Mouse (Mus musculus): ENCODE results near the gene Celf5.
"Not testable (repeated sequence)": the region's sequence is repeated elsewhere in the genome, so short reads cannot be mapped to it uniquely, and the experiment has no call there.

Gene Celf5

DNA sequence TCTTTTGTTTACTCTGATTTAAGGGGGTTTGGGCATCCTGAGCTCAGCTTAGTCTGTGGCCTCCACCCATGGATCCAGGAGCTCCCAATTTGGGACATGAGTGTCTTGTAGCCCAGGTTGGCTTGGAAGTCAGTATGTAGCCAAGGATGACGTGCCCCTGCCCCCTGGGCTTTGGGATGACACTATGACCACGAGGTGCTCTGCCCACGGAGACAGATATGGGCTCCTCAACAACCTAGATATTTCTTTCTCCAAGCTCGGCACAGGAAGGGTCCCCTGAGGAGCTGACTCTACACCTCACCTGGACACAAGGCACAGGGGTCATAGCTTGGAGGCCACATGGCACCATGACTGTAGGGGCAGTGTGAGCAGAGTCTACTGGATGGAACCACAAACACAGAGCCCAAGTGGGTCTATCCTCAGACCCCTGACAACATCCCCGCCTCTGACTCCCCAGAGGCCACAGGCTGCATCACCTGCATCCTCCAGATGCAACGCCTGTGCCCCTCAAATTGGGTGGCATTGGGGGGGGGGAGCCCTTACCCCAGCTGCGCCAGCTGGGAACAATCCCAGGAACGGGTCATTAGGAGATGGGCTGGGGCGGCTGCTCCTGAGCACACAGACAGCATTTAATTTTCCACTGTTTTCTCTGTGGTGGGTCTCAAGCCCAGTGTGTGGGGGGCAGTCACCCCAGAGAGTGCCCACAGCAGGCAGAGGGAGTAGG, 31.7 kb downstream of the Celf5 start:
- DNase-seq, result no peak

DNA sequence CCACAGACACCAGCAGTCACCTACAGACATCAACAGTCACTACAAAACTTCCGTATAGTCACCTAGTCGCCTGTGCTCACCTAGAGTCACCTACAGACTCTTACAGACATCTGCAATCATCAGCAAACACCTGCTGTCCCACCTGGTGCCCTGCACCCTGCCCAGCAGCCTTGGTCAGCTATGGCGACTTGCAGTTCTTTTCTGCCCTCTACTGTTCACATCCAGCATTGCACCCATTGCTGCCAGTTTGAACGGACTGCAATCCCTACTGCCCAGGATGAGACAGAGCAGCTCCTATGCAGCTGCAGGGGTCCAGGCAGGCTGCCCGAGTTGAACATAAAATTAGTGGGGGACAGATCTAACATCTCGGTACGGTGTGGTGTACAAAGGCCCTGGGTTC, 32.4 kb downstream of the Celf5 start:
- DNase-seq, result peak; percentile 88

DNA sequence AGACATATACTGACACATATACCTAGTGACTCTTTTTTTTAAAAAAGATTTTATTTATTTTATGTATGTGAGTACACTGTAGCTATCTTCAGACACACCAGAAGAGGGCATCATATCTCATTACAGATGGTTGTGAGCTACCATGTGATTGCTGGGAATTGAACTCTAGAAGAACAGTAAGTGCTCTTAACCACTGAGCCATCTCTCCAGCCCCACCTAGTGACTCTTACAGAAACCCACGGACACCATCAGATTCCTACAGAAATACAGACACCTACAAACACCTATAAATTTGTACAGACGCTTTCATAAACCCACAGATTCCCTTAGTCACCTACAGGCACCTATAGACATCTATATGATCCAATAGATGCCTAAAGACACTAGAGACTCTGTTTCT, 37.0 kb downstream of the Celf5 start:
- DNase-seq, result not testable (repeated sequence)

DNA sequence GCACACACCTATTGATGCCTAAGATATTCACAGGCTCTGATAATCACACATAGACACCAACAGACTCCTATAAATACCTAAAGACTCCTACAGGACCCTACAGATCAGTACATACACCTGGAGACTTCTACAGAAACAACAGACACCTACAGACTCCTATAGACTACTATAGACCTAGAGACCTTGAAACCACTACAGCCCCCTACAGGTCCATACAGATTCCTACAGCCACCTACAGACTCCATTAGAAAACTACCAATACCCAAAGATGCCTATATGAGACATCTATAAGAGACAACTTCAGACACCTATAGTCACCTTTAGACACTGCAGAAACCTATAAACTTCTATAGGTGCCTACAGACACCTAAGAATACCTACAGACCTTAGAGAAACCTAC, 41.5 kb downstream of the Celf5 start:
- no peak for DNase-seq

DNA sequence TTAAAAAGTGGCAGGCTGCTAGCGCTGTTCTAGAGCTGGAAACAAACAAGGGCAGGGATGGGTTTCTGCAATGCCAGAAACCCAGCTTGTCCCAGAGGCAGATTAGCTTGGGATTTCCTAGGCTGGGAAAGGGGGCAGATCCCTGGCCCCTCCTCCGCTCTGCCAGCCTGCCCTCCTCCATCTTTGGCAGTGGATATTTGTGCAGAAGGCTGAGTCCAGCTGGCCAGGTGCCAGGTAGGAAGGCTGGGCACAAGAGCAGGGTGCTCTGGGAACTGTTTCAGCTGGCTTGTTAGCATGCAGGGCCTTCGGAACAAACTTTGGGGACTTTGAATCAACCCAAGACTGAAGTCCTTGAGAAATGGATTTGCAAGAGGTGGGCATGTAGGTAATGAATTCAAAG, 47.1 kb downstream of the Celf5 start:
- DNase-seq, result no peak

DNA sequence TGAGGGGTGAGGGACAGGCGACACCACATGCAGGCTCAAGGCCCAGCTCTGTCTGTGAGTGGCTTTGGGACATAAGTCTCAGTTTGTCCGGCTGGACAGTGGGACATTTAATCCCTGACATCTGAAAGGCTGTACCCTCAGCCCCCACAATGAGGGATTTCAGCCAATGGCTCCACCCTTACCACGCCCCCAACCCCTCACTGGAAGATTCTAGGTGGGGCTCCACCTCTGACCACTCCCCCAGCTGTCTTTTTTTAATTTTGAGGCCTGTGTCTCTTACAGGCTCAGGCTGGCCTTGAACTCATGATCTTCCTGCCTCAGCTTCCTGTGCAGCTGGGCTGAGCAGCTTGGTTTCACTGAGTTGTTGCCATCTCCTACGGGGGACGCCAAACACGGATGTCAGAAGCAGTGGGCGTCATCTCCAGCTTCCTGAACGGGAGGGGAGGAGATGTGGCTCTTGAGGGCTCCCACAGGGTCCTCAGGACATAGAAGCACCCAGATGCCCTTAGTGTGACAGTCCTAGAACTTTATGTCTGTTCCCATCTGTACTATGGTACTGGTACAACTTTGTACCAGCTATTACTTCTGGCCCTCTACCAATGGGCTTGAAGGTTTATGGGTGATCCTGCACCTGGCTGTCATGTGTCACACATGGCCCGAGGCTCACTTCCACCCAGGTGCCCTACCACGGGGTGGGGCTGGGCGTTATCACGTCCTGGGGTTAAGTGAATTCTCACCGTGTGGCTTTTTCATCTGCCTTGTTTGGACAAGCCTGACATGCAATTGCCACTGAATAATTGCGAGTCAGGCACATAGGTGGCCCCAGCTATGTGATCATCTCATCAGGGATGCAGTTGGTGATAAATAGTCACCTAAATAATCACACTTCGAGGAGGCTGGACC, 47.9 kb downstream of the Celf5 start:
- peak; percentile 39 to 40 for DNase-seq

DNA sequence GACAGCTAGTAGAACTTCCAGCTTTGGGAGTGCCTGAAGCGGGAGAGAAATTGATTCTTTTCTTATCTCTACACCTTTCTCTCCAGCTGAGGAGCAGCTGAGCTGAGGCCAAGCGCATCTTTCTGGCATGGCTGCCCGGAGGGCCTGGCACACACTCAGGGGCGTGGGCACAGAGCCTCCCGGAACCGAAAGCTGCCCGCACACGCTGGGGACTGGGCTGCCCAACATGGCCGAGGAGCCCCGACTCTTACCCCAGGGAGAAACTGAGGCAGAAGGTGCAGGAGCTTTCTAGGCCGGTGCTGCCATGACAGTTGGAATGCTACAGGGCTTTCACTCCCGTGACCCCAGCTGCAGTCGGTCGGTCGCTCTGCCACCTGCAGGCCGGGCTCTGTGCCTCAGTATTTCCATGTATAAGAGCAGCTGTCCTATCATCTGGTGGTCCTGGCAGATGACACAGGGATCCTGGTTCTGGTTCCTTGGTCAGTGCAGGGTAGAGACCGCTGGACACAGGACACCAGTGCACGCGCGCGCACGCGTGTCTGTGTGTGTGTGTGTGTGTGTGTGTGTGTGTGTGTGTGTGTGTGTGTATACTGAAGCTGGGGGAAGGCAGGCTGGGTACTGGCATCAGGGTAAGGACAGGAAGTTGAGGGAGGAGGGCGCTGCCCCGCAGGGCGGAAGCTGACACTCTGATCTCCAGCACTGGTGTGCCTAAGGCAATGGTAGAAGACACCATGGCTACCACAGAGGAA, 48.8 kb downstream of the Celf5 start:
- peak; percentile 67 to 73 for DNase-seq

DNA sequence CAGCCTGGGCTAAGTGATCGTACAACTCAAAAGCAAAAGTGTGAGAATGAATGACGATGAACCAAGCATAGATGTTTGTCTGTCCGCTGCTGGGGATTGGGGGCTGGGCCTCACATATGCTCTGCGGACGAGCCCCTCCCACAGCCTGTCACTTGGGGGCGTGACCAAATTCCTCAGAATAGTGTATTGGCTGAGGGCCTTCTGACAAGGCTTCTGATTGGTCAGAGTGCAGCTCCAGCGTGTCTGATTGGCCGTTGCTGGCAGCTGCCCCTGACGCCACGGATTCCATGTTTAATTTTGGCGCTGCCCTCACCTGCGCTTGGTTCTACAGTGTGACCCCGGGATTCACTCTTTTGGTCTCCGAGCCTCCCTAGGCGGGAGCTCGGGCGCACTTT, 49.6 kb downstream of the Celf5 start:
- DNase-seq, result peak; percentile 92 to 94

DNA sequence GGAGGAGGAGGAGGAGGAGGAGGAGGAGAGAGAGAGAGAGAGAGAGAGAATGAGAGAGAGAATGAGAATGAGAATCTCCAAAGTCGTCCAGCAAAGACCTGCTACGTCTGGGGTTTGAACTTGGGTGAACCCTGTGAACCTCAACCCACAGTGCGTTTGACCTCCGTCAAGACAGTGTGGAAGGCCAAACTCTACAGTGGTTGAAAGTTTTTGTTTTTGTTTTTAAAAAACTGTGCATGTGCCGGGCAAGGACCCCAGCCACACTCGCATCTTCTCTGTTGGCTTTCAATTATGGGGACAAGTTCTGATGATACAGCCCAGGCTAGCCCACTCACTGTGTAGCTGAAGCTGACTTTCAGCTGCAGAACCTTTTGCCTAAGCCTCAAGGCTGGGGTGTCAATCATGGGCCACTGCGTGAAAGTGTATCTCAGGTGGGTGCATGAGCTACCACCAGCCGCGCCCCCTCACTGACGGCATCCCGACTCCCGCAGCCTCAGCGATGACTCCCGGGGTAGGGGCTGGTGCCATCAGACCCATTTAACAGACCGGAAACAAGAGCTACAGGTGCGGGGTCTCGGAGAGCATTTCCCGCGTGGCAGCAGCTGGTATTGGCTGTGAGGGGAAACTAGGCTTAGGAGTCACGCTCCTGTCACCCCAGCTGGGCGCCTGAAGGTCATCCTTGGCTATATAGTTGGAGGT, 50.2 kb downstream of the Celf5 start:
- no peak for DNase-seq

DNA sequence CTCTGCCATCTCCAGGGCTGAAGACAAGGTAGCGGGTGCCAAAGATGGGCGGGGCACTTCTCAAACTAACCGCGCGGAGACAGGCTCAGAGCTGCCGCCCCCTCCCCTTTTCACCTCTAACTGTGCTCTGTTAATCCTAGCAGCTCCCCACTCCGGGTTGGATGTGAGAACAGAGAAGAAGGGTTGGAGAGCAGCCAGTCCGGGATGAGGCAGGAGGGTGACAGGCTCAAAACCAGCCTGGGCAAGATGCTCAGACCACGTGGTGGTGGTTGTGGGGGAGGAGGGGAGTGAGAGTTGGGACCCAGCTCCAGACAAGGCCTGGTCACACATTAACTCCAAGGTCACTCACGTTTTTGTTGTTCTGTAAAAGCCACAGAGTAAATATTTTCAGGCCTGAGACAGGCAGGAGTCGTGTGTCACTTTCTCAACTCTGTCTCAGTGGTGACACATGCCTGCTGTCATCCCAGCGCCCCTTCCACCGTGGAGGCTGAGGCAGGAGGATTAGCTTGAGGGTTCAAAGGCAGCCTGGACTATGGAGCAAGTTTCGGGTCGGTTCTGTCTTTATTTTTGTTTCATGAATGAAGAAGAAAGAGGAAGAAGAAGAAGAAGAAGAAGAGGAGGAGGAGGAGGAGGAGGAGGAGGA, 50.9 kb downstream of the Celf5 start:
- peak; percentile 36 to 41 for DNase-seq

DNA sequence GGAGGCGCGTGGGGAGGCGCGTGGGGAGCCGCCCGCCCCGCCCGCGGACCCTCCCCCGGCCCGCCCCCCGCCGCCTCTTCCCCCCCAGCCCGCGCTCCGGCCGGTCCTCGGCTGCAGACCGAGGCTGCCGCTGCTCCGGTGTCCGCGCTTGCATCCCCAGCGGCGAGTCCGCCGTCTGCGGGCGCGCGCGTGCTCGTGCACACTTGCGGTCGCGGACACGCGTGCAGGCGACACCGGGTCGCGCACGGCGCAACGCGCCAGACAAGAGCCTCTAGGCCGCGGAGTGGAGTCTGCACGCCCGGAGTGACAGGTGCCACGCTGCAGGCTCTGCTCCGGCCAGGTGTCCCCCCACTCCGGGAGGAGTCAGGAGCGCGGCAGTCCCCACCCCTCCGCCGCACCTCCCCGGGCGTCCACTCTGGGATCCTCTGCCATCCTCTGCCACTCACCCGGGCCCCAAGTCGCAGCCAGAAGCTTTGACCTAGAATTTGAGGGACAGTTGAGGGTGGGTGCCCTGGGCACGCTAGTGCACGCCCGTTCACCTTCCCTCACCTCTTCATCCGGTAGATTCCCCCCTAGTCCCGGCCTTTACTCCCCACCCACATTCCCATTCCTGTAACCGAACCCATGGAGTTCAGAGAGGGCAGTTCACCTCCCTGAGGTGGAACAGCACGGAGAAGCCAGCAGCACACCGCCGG, 51.5 kb downstream of the Celf5 start:
- DNase-seq, result peak; percentile 62 to 69

DNA sequence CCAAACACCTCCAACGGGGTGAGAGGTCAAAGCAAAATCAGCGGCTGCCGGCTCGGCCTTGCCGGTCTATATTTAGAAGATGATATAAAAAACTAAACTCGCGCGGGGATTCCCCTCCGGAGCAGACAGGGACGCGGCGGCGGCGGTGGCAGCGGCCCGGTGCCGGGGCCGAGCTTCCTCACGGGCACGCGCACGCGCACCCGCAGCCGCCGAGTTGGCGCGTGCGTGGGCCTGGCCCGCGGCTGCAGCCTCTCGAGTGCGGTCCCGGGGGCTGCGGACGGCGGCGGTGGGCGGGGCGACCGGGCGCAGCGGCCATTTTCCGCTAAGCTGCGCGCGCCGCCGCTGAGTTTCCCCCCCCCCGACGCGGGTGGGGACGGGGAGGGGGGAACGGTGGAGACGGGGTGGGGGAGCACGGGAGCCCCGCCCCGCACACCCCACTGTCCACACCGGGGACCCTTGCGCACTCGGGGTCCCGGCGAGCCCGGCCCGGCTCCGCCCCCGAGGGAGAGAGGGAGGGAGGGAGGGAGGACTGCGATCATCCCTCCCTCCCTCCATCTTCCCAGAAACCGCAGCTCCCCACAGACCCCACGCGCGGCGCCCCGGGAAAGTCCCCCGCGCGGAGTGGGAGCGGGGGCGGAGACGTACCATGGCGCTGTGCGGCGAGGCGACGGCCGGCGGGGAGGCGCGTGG, 52.2 kb downstream of the Celf5 start:
- peak; percentile 80 to 85 for DNase-seq

DNA sequence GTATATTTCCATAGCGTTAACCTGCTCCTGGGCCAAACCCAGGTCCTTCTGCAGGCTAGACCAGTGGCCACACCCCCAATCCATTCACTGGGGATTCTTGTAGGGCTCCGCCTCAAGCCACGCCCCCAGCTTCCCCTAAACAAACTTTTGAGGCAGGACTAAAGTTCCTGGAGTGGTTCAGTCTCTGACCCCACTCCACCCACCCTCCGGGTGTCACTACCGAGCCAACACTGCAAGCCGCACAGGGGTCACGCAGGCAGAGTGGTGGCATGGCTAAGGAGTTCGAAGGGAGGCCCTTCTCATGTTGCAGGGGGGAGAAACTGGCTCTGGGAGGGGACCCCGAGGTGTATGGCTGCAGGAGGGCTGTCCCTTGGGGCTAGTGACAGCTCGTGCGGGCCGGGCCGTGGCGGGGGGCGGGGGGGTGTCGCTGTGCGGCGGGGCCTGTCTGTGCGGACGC, 52.9 kb downstream of the Celf5 start:
- DNase-seq, result peak; percentile 83 to 84

DNA sequence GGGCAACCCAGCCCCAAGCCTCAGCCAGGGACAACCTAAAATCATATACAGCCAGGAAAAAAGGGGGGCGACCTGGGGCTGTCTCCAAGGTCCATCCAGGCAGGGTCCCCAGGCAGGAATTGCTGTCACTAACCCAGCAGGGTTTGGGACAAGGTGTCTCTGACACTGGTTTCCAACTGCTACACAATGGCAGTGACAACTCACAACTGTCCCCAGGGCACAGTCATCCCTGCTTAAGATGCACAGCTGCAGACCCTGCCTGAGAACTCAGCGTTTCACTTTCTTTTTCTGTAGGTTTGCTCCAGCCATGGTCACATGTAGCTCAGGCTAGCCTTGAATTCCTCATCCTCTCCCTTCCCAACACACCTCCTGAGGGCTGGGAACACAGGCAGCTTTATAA, 53.4 kb downstream of the Celf5 start:
- DNase-seq, result peak in 1 of 2 experiments; percentile 28

DNA sequence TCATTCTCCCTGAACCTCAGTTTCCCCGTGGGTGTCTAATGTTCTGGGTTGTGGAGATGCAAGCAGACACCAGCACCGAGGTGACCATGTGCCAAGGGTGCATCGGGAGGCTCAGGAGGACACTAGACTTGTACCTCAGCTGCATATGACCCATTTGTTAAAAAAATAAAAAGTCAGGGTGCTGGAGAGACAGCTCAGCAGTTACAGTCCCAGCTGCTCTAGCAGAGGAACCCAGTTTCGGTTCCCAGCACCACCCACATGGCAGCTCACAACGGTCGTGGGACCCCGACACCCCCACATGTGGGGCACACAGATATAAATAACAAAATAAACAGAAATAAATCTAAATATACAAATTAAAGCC, 54.0 kb downstream of the Celf5 start:
- no peak for DNase-seq

DNA sequence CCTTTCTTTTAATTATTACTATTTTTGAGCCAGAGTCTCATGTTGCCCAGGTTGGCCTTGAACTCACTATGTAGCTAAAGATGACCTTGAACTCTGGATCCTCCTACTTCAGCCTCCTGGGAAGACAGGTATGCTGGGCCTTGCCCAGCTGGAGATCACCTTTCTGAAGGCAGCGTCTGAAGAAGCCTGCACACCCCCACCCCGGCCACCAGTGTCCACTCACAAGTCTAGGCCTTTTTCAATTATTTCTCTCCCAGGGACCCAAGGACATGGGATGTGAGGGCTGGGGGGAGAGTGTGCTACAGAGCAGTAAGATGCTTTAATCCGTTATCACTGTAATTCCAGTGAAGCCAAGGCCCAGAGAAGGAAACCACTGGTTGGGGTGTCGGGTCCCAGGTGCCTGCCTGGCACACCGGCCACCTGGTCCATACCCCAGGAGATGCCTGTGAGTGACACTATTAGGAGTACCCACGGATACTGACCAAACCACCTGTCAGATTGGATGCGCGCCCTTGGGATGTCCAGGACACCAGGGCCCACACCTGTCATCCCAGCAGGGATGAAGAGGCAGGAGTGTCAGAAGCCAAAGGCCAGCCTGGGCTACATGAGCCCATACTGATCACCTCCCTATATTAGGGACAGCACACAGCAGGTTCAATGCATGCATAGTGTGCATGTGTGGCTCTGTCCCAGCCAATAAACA, 54.6 kb downstream of the Celf5 start:
- no peak for DNase-seq

DNA sequence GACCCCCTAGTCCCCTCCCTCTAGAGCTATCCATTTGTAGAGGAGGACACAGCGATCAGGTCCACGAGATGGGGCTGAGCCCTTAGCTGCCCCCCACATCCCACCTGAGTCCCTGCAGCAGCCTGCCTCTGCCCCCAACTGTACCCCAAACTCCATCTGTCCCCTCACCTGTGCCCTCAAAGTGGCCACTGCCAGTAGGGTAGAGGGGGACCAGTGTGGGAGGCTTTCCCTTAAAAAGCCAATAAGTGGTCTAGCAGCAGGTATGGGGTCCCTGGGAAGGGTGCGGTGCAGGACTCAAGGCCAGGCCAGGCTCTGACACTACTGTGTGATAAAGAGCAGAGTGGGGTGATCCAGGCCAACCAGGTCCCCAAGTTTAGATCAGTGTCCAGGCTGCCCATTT, 55.2 kb downstream of the Celf5 start:
- no peak for DNase-seq

DNA sequence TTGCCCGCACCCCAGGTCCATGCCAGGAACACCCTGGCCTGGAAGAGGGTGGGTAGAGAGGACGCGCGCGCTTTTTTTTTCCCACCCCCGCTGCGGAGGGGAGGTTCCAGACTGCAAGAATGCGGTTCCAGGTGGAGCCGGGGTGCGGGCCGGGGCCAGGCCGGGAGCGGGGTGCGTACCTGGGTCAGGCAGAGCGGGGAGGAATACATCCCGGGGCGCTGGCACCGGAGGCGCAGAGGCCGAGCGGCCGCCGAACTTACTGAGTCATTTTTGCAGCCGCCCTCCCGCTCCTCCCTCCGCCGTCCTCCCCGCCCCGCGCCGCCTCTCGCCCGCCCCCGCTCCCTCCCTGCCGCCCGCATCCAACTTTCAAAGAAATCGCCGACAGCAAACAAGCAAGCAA, 55.6 kb downstream of the Celf5 start:
- peak in 1 of 2 experiments; percentile 27 for DNase-seq

DNA sequence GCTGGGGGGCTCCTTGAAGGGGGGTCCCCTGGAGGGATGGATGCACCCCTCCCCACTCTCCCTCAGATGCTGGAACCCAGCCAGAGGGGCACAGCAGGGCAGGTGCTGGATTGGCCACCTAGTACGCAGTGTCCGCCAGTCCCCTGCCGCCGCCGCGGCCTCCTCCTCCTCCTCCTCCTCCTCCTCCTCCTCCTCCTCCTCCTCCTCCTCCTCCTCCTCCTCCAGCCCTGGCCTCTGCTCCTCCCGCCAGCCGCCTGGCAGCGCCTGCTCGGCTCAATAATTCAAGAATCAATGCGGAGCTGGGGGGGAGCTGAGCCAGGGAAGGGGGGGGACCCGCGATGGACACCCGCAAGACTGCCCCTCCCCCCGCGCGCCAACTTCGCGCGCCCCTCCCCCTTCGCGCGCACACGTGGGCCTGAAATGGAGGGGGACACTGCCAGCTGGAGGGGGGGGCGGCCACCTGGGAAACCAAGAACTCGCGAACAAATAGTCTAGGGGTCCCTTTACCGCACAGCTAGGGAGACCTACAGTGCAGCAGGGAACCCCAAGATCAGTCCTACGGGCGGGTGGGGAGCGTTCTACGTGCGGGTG, 56.3 kb downstream of the Celf5 start:
- no peak for DNase-seq

Data from B cell, adult 2 months (primary cell).